Mouse (Mus musculus): ENCODE measurements around the gene Yju2. TPM values are rescaled to one million over a fixed set of nuclear protein-coding genes. Genes with fewer than 3 reads are reported as not detected.

Gene Yju2
- polyA plus RNA-seq, 1 experiment from 2014 or later: 20.0 TPM

DNA sequence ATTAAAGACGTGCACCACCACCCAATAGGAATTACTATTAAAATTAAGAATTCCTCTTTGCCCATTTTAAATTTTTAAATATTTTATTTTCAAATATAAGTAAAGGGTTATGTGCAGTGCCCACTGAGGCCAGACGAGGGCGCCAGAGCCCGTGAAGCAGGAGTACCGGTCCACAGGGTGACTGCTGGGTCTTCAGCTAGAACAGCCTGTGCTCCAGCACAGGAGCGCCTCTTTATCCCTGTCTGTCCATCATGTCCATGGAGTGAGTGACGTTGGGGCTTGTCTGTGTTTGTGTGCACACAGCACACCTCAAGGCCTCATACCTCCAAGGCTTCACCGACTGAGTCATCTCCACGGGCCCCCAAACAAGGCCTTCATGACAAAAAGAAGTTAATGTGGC, 1.7 kb upstream of the Yju2 start:
- Histone ChIP-seq H3K36me3 (ENCODE audit: control insufficient read depth, insufficient read depth, low read length) (peaks cover 11% of the 10 kb centered on the region), H3K9ac (replicated peaks; ENCODE audit: low read length) (no peak overlapping the region; the same call in 1 of the 2 replicates), H3K27ac (replicated peaks; ENCODE audit: low read depth, low read length) (peak overlapping the region; percentile 57), H3K4me1 (ENCODE audit: control insufficient read depth, insufficient read depth, low read length) (peaks cover 28% of the 10 kb centered on the region), H3K4me2 (ENCODE audit: low read length) (peak overlapping the region; percentile 61), H3K4me3 (replicated peaks; ENCODE audit: low read depth, low read length) (no peak overlapping the region), H3K27me3 (ENCODE audit: control insufficient read depth, insufficient read depth, low read length) (0 out of 2 replicates have a peak, but pooled peaks cover 9% of the 10 kb centered on the region), H3K9me3 (ENCODE audit: control insufficient read depth, low read length) (no peaks in the 10 kb centered on the region)
- WGBS: 13% methylated on average over 9 of the region's 9 CpGs
- ATAC-seq (ENCODE audit: low FRiP score, low TSS enrichment): peak; percentile 35; the same call in 1 of the 2 replicates
- DNase-seq: peak; percentile 89

GRCm38 (mm10) chr17:55957726-55958583, 944 bp upstream of the Yju2 start:
- no peaks in the 10 kb centered on the region for H3K9me3 ChIP-seq (ENCODE audit: control insufficient read depth, low read length)
- peaks cover 14% of the 10 kb centered on the region for H3K36me3 ChIP-seq (ENCODE audit: control insufficient read depth, insufficient read depth, low read length)
- H3K4me1 ChIP-seq (ENCODE audit: control insufficient read depth, insufficient read depth, low read length): peaks cover 28% of the 10 kb centered on the region

GRCm38 (mm10) chr17:55958584-55958886, 364 bp upstream of the Yju2 start:
- peaks cover 14% of the 10 kb centered on the region for H3K36me3 ChIP-seq (ENCODE audit: control insufficient read depth, insufficient read depth, low read length)
- DNase-seq: no peak

More at GRCm38 (mm10) chr17:55957726-55958583, 944 bp upstream of the Yju2 start:
- DNase-seq (no peak), ATAC-seq (ENCODE audit: low FRiP score, low TSS enrichment) (no peak)
- peak overlapping the region; percentile 85 for H3K27ac ChIP-seq (replicated peaks; ENCODE audit: low read depth, low read length)
- 81% methylated on average over 13 of the region's 13 CpGs for WGBS
- H3K9ac ChIP-seq (replicated peaks; ENCODE audit: low read length): peak overlapping the region; percentile 53
- peak overlapping the region; percentile 44 for H3K4me3 ChIP-seq (replicated peaks; ENCODE audit: low read depth, low read length)
- H3K4me2 ChIP-seq (ENCODE audit: low read length): peak overlapping the region; percentile 74
- H3K27me3 ChIP-seq (ENCODE audit: control insufficient read depth, insufficient read depth, low read length): 0 out of 2 replicates have a peak, but pooled peaks cover 9% of the 10 kb centered on the region

GRCm38 (mm10) chr17:55959946-55960740, 1.2 kb downstream of the Yju2 start:
- peaks cover 28% of the 10 kb centered on the region for H3K4me1 ChIP-seq (ENCODE audit: control insufficient read depth, insufficient read depth, low read length)
- peaks cover 23% of the 10 kb centered on the region for H3K36me3 ChIP-seq (ENCODE audit: control insufficient read depth, insufficient read depth, low read length)
- peak overlapping the region; percentile 37; the same call in 1 of the 2 replicates for H3K9ac ChIP-seq (replicated peaks; ENCODE audit: low read length)
- peak overlapping the region; percentile 44 for H3K4me3 ChIP-seq (replicated peaks; ENCODE audit: low read depth, low read length)
- peak overlapping the region; percentile 74 for H3K4me2 ChIP-seq (ENCODE audit: low read length)
- no peaks in the 10 kb centered on the region for H3K9me3 ChIP-seq (ENCODE audit: control insufficient read depth, low read length)
- no peak for ATAC-seq (ENCODE audit: low FRiP score, low TSS enrichment)
- 75% methylated on average over 10 of the region's 10 CpGs for WGBS
- H3K27me3 ChIP-seq (ENCODE audit: control insufficient read depth, insufficient read depth, low read length): 0 out of 2 replicates have a peak, but pooled peaks cover under 1% of the 10 kb centered on the region
- H3K27ac ChIP-seq (replicated peaks; ENCODE audit: low read depth, low read length): peak overlapping the region; percentile 79
- DNase-seq: no peak

More at GRCm38 (mm10) chr17:55958584-55958886, 364 bp upstream of the Yju2 start:
- no peak for ATAC-seq (ENCODE audit: low FRiP score, low TSS enrichment)
- H3K4me3 ChIP-seq (replicated peaks; ENCODE audit: low read depth, low read length): peak overlapping the region; percentile 44
- WGBS: 31% methylated on average over 2 of the region's 2 CpGs
- peak overlapping the region; percentile 85 for H3K27ac ChIP-seq (replicated peaks; ENCODE audit: low read depth, low read length)
- H3K4me1 ChIP-seq (ENCODE audit: control insufficient read depth, insufficient read depth, low read length): peaks cover 28% of the 10 kb centered on the region
- peak overlapping the region; percentile 53 for H3K9ac ChIP-seq (replicated peaks; ENCODE audit: low read length)
- H3K9me3 ChIP-seq (ENCODE audit: control insufficient read depth, low read length): no peaks in the 10 kb centered on the region
- H3K27me3 ChIP-seq (ENCODE audit: control insufficient read depth, insufficient read depth, low read length): 0 out of 2 replicates have a peak, but pooled peaks cover 9% of the 10 kb centered on the region
- peak overlapping the region; percentile 74 for H3K4me2 ChIP-seq (ENCODE audit: low read length)

- Histone ChIP-seq H3K36me3 (ENCODE audit: control insufficient read depth, insufficient read depth, low read length) (peaks cover 27% of the 10 kb centered on the region), H3K4me3 (replicated peaks; ENCODE audit: low read depth, low read length) (no peak overlapping the region), H3K4me2 (ENCODE audit: low read length) (no peak overlapping the region), H3K27ac (replicated peaks; ENCODE audit: low read depth, low read length) (no peak overlapping the region), H3K27me3 (ENCODE audit: control insufficient read depth, insufficient read depth, low read length) (no peaks in the 10 kb centered on the region), H3K4me1 (ENCODE audit: control insufficient read depth, insufficient read depth, low read length) (peaks cover 28% of the 10 kb centered on the region), H3K9ac (replicated peaks; ENCODE audit: low read length) (no peak overlapping the region), H3K9me3 (ENCODE audit: control insufficient read depth, low read length) (no peaks in the 10 kb centered on the region)
- no peak for ATAC-seq (ENCODE audit: low FRiP score, low TSS enrichment)
- no peak for DNase-seq
Measured at GRCm38 (mm10) chr17:55960791-55961190, 1.9 kb downstream of the Yju2 start.

- DNase-seq: no peak
- peaks cover 34% of the 10 kb centered on the region for H3K36me3 ChIP-seq (ENCODE audit: control insufficient read depth, insufficient read depth, low read length)
- no peak overlapping the region for H3K9ac ChIP-seq (replicated peaks; ENCODE audit: low read length)
Measured at GRCm38 (mm10) chr17:55961631-55962030, 2.7 kb downstream of the Yju2 start.

DNA sequence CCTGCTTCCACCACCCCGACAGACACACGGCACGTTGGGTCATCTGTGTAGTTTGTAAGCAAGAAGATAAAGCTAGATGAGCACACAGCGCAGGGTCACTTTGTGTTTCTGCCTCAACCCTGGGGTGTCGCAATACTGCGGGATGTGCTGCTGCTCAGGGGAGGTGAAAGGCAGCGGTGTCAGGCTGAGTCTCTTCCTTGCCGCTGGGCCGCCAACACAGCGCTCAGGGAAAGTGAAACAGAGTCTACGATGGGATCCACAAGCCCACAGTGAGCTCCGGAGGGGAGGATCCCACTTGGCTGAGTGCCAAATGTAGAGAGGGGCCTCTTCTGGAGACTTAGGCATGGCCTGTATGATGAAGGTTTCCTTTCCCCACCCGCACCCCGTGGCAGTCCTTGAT, 4.3 kb downstream of the Yju2 start:
- Histone ChIP-seq H3K27ac (replicated peaks; ENCODE audit: low read depth, low read length) (no peak overlapping the region), H3K4me3 (replicated peaks; ENCODE audit: low read depth, low read length) (no peak overlapping the region), H3K4me1 (ENCODE audit: control insufficient read depth, insufficient read depth, low read length) (peaks cover 19% of the 10 kb centered on the region), H3K4me2 (ENCODE audit: low read length) (no peak overlapping the region), H3K9me3 (ENCODE audit: control insufficient read depth, low read length) (no peaks in the 10 kb centered on the region), H3K9ac (replicated peaks; ENCODE audit: low read length) (no peak overlapping the region), H3K27me3 (ENCODE audit: control insufficient read depth, insufficient read depth, low read length) (no peaks in the 10 kb centered on the region), H3K36me3 (ENCODE audit: control insufficient read depth, insufficient read depth, low read length) (peaks cover 35% of the 10 kb centered on the region)
- 84% methylated on average over 14 of the region's 14 CpGs for WGBS
- no peak for ATAC-seq (ENCODE audit: low FRiP score, low TSS enrichment)
- DNase-seq: no peak

More at GRCm38 (mm10) chr17:55961631-55962030, 2.7 kb downstream of the Yju2 start:
- 93% methylated on average over 7 of the region's 7 CpGs for WGBS
- Histone ChIP-seq H3K4me3 (replicated peaks; ENCODE audit: low read depth, low read length) (no peak overlapping the region), H3K4me1 (ENCODE audit: control insufficient read depth, insufficient read depth, low read length) (peaks cover 25% of the 10 kb centered on the region), H3K27me3 (ENCODE audit: control insufficient read depth, insufficient read depth, low read length) (no peaks in the 10 kb centered on the region), H3K4me2 (ENCODE audit: low read length) (no peak overlapping the region), H3K27ac (replicated peaks; ENCODE audit: low read depth, low read length) (no peak overlapping the region), H3K9me3 (ENCODE audit: control insufficient read depth, low read length) (no peaks in the 10 kb centered on the region)
- no peak for ATAC-seq (ENCODE audit: low FRiP score, low TSS enrichment)

DNA sequence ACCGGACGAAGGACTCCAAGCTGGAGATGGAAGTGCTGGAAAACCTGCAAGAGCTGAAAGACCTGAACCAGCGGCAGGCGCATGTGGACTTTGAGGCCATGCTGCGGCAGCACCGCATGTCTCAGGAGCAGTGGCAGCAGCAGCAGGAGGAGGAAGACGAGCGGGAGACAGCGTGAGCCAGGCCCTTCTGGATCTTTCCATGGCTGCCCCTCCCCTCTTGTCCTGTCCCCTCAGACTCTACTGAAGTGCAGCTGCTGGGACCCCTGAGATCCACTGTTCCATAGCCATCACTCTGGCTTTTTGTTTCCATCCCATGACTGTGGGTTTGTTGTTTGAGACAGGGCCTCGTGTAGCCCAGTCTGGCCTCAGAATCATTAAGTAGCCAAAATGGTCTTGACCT, 5.6 kb downstream of the Yju2 start:
- WGBS: 95% methylated on average over 10 of the region's 10 CpGs
- peaks cover 35% of the 10 kb centered on the region for H3K36me3 ChIP-seq (ENCODE audit: control insufficient read depth, insufficient read depth, low read length)
- H3K4me2 ChIP-seq (ENCODE audit: low read length): no peak overlapping the region
- H3K9ac ChIP-seq (replicated peaks; ENCODE audit: low read length): no peak overlapping the region
- DNase-seq (no peak), ATAC-seq (ENCODE audit: low FRiP score, low TSS enrichment) (no peak)
- H3K27ac ChIP-seq (replicated peaks; ENCODE audit: low read depth, low read length): no peak overlapping the region
- no peaks in the 10 kb centered on the region for H3K9me3 ChIP-seq (ENCODE audit: control insufficient read depth, low read length)
- no peaks in the 10 kb centered on the region for H3K27me3 ChIP-seq (ENCODE audit: control insufficient read depth, insufficient read depth, low read length)
- H3K4me1 ChIP-seq (ENCODE audit: control insufficient read depth, insufficient read depth, low read length): peaks cover 26% of the 10 kb centered on the region
- no peak overlapping the region for H3K4me3 ChIP-seq (replicated peaks; ENCODE audit: low read depth, low read length)
